Mouse (Mus musculus): Measurements from ENCODE around the gene Erich6b.

- TF ChIP-seq CTCF (IDR thresholded peaks at IDR 0.05; ENCODE audit: low read depth, low read length), result no peak
- TF ChIP-seq GATA1 (IDR thresholded peaks at IDR 0.05; ENCODE audit: borderline replicate concordance, low read length), result no peak
Measured at GRCm38 (mm10) chr14:75622984-75623383, 19.1 kb upstream of the Erich6b start.
